Mouse (Mus musculus): ENCODE measurements at regions not wholly inside any gene's neighbourhood (a gene's known extent, or its start where the extent isn't known, plus 50 kb on each side); places are given as distances from the start of the nearest gene placed in this dataset.

GRCm38 (mm10) chr10:14861241-14861640 is 143.2 kb upstream of the Gje1 start:
- TF ChIP-seq CTCF (IDR thresholded peaks at IDR 0.05; ENCODE audit: borderline replicate concordance, insufficient read depth, low read depth, low read length) (no peak), POLR2A (IDR thresholded peaks at IDR 0.05; ENCODE audit: borderline replicate concordance, insufficient read depth, low read length) (no peak)

Data from cerebellum, adult 2 months (tissue).